11 mouse cellular contexts compared by ENCODE assay signal in the genomic region with DNA sequence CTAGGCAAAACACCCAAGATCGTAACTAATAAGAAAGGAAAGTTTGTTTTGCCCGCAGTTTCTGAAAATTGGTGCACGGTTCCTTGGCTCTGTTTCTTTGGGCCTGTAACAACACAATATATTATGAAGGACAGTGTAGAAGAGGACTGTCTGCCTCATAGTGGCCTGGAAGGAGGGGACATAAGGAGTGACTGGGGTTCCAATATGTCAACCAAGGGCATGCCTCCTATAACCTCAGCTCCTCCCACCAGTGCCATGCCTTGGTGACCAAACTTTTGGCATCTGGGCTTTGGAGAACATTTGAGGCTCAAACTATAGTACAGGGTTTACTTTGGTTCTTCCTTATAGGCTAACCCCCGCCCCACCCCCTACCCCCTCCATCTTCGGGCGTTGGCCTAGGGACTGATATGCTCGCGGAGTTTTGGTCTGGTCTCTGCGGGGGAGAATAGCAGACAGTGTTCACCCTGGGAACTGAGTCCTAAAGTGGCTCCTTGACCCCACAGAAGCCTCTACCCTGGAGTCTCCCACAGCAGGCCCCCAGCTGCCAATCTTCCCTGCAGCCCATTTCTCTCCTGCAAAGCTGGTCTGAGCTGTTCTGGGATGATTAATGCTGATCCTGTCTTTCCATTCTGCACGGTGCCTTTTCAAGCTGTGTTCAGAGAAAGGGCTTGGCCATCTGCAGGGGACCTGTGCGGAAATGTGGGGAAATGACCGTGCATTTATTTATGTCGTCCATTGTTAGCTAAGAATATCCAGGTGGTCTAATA. TPM values are rescaled to one million over a fixed set of nuclear protein-coding genes. Genes with fewer than 3 reads are reported as not detected.
A peak's percentile ranks its signal among the peaks of the same experiment; 100 is the strongest.
DNase-seq lines count a peak whose midpoint lies in the region; ATAC-seq and TF ChIP-seq lines count a peak whose summit lies in the region.
"Had no signal": no experiment of that assay in that cellular context is flagged by ENCODE, and none has a peak within 500 bp of the region (broad histone marks: within the 10 kb centered on the region; RNA-seq: fewer than 3 reads in every experiment).

No protein-coding gene starts in this region.

- 59% methylated on average over 13 of the region's 13 CpGs for WGBS in lung, embryonic 14.5 days
- 33% methylated on average over 13 of the region's 13 CpGs for WGBS in hindbrain, postnatal 0 days
- WGBS in stomach, embryonic 15.5 days = 52% methylated on average over 13 of the region's 13 CpGs

- H3K9me3 ChIP-seq in lung, embryonic 14.5 days (ENCODE audit: low read depth, low read length) = no peaks in the 10 kb centered on the region
- no peaks in the 10 kb centered on the region for H3K9me3 ChIP-seq in hindbrain, postnatal 0 days (ENCODE audit: low read length)
- no peaks in the 10 kb centered on the region for H3K9me3 ChIP-seq in stomach, embryonic 15.5 days
- H3K9me3 ChIP-seq: liver, embryonic 13.5 days had no signal

- no peaks in the 10 kb centered on the region for H3K36me3 ChIP-seq in lung, embryonic 14.5 days (ENCODE audit: insufficient read depth)
- H3K36me3 ChIP-seq in hindbrain, postnatal 0 days (ENCODE audit: insufficient read depth, low read length) = no peaks in the 10 kb centered on the region
- no peaks in the 10 kb centered on the region for H3K36me3 ChIP-seq in stomach, embryonic 15.5 days
- H3K36me3 ChIP-seq: liver, embryonic 13.5 days had no signal

- H3K27me3 ChIP-seq in lung, embryonic 14.5 days (ENCODE audit: insufficient read depth, low read length) = no peaks in the 10 kb centered on the region
- H3K27me3 ChIP-seq in hindbrain, postnatal 0 days (ENCODE audit: insufficient read depth, low read length) = no peaks in the 10 kb centered on the region
- H3K27me3 ChIP-seq in stomach, embryonic 15.5 days (replicated peaks) = no peaks in the 10 kb centered on the region
- H3K27me3 ChIP-seq: CH12.LX; liver, embryonic 13.5 days had no signal

- ATAC-seq in lung, embryonic 14.5 days (ENCODE audit: insufficient read depth) = peak; percentile 54; the same call in 1 of the 2 replicates
- ATAC-seq in hindbrain, postnatal 0 days = peak; percentile 7; the same call in 1 of the 2 replicates
- ATAC-seq in stomach, embryonic 15.5 days (ENCODE audit: insufficient read depth, low FRiP score, low read depth) = no peak
- no peak for ATAC-seq in frontal cortex, adult (ENCODE audit: low TSS enrichment)

- H3K4me1 ChIP-seq in lung, embryonic 14.5 days (ENCODE audit: insufficient read depth) = no peaks in the 10 kb centered on the region
- H3K4me1 ChIP-seq in hindbrain, postnatal 0 days (ENCODE audit: insufficient read depth, low read length) = peaks cover 3% of the 10 kb centered on the region; the same call in 1 of the 2 replicates
- no peaks in the 10 kb centered on the region for H3K4me1 ChIP-seq in stomach, embryonic 15.5 days
- H3K4me1 ChIP-seq: liver, embryonic 13.5 days had no signal

- H3K4me3 ChIP-seq in lung, embryonic 14.5 days (ENCODE audit: low read depth, low read length) = no peak overlapping the region
- no peak overlapping the region for H3K4me3 ChIP-seq in hindbrain, postnatal 0 days (ENCODE audit: low read length)
- H3K4me3 ChIP-seq in stomach, embryonic 15.5 days (replicated peaks) = no peak overlapping the region
- H3K4me3 ChIP-seq: liver, embryonic 13.5 days had no signal

- no peak overlapping the region for H3K4me2 ChIP-seq in lung, embryonic 14.5 days
- H3K4me2 ChIP-seq in hindbrain, postnatal 0 days (ENCODE audit: low read depth, low read length) = no peak overlapping the region
- no peak overlapping the region for H3K4me2 ChIP-seq in stomach, embryonic 15.5 days
- H3K4me2 ChIP-seq: liver, embryonic 13.5 days had no signal

- peak; percentile 53 for DNase-seq in lung, embryonic 14.5 days
- DNase-seq in lung, postnatal 14 days = no peak
- peak; percentile 39 for DNase-seq in embryo, embryonic 11 days
- DNase-seq in hindbrain, postnatal 0 days (ENCODE audit: low spot score) = no peak
- no peak for DNase-seq in kidney, postnatal 10 days
- DNase-seq: heart, adult 18-20 months; liver, embryonic 13.5 days; thymus, postnatal 36 days had no signal

- TF ChIP-seq CTCF in lung, embryonic 14.5 days (IDR thresholded peaks at IDR 0.05; ENCODE audit: low read depth) = no peak
- no peak for TF ChIP-seq CTCF in hindbrain, postnatal 0 days (IDR thresholded peaks at IDR 0.05; ENCODE audit: low read depth)

- no peak overlapping the region for H3K27ac ChIP-seq in lung, embryonic 14.5 days (ENCODE audit: low read depth)
- H3K27ac ChIP-seq in hindbrain, postnatal 0 days = no peak overlapping the region; the same call in 1 of the 2 replicates
- 0 out of 2 replicates have a peak overlapping the region, but pooled peaks have one; percentile 5 for H3K27ac ChIP-seq in stomach, embryonic 15.5 days
- H3K27ac ChIP-seq: liver, embryonic 13.5 days had no signal

- no peak overlapping the region for H3K9ac ChIP-seq in lung, embryonic 14.5 days
- H3K9ac ChIP-seq in hindbrain, postnatal 0 days (replicated peaks; ENCODE audit: low read length) = no peak overlapping the region
- no peak overlapping the region for H3K9ac ChIP-seq in stomach, embryonic 15.5 days
- H3K9ac ChIP-seq: liver, embryonic 13.5 days had no signal

RNA-seq across cellular contexts. Expression of gene Ptpn4, which starts 31.2 kb away (rescaled TPM):
- 13.9 and 15.7 TPM in 2 replicates for polyA plus RNA-seq in lung, embryonic 14.5 days (2014; fragmentation: Nextera tagmentation; extraction: Ambion mirVana)
- total RNA-seq in hindbrain, postnatal 0 days (2014; rRNA removed) = 30.3 and 36.4 TPM in 2 replicates
- 7.3 and 7.6 TPM in 2 replicates for polyA plus RNA-seq in hindbrain, postnatal 0 days (2015; fragmentation: Nextera tagmentation; extraction: Ambion mirVana)
- polyA plus RNA-seq in stomach, embryonic 15.5 days (2015; fragmentation: Nextera tagmentation; extraction: Ambion mirVana) = 5.5 and 6.4 TPM in 2 replicates

RNA-seq across cellular contexts. Expression of gene Tmem177, which starts 44.4 kb away (rescaled TPM):
- polyA plus RNA-seq in lung, embryonic 14.5 days (2014; fragmentation: Nextera tagmentation; extraction: Ambion mirVana) = 6.4 and 8.4 TPM in 2 replicates
- 6.8 and 10.8 TPM in 2 replicates for total RNA-seq in hindbrain, postnatal 0 days (2014; rRNA removed)
- 4.2 and 4.5 TPM in 2 replicates for polyA plus RNA-seq in hindbrain, postnatal 0 days (2015; fragmentation: Nextera tagmentation; extraction: Ambion mirVana)
- polyA plus RNA-seq in stomach, embryonic 15.5 days (2015; fragmentation: Nextera tagmentation; extraction: Ambion mirVana) = 5.8 and 6.0 TPM in 2 replicates

Comparison
In these comparisons a context has a peak if more than half of its experiments do, and no peak if none do; other contexts are left out.
1. DNase-seq: peak in lung, embryonic 14.5 days (single experiment) and embryo, embryonic 11 days (single experiment); none in lung, postnatal 14 days (single experiment), hindbrain, postnatal 0 days (single experiment) and kidney, postnatal 10 days (single experiment).
2. ATAC-seq: peak in lung, embryonic 14.5 days (single experiment) and hindbrain, postnatal 0 days (single experiment); none in stomach, embryonic 15.5 days (single experiment) and frontal cortex, adult (single experiment).